Mouse (Mus musculus) erythroblast, embryonic 14.5 days (primary cell): Measurements from ENCODE around the gene Tmem246.

Source experiments
- GATA1 ChIP-seq: IDR thresholded peaks from 2 replicates; pipeline ENCODE4 v1.6.1; 2012; ENCODE audit warnings: low read length, inconsistent platforms, mixed read lengths
- TAL1 ChIP-seq: IDR thresholded peaks from 3 replicates; pipeline ENCODE4 v1.6.1; 2012; ENCODE audit warnings: low read length, inconsistent platforms, mixed read lengths

DNA sequence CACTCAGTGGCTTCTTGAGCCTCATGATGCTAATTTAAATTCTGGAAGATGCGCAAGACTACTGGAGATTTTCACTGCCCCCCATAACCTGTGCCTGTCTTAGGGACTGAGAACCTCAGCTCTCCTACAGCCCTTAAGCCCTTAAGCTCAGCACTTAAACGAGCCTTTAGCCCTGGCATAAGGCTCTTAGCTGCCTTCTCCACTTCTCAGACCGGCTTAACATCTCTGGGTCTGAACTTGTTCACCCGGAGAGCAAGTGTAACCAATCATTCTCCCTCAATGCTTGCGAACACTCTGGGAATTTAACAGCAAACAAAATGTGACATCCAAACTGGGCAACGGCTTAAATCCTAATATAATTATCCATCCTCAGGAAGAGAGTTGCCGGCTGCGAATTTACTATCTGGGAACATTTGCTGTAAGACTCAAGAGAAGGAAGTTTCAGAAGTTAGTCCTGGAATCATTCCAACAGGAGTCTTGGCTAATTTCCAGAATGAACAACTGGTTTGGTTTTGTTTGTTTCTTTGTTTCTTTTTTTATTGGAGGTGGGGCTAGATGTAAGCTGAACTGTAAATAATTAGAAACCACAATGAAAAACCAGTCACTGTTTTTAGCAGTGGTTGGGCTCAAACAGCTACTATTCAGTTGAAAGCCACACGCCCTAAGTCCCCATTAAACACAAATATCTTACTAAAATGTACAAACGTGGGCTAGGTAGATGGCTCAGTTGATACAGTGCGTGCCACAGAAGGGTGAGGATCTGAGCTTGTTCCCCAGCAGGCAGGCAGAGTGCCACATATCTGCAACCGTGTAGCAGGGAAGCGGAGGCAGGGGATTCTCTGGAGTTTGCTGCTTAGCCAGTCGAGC is 13.5 kb downstream of the Tmem246 start:
- TF ChIP-seq TAL1 (no peak), GATA1 (no peak)
